Mouse (Mus musculus) cerebellum, postnatal 10 days (tissue): ENCODE results near the gene Ogt.

Source experiments
- DNase-seq, 2 experiments: peaks; one replicate each; pipeline ENCODE4 v3.0.0; 2021; ENCODE audit warnings: mixed read lengths in 2 of 2

Ogt gene

GRCm38 (mm10) chrX:101639741-101640166 lies at the start of gene Ogt:
TSS of gene Ogt (plus strand) at chrX:101640060.
- DNase-seq = peak; percentile 89 to 92

- no peak for DNase-seq
These were observed 23.7 kb upstream of the Ogt start for GRCm38 (mm10) chrX:101616183-101616582.

- no peak for DNase-seq
These were observed 22.0 kb upstream of the Ogt start for GRCm38 (mm10) chrX:101617889-101618288.

GRCm38 (mm10) chrX:101620317-101620716 lies 19.5 kb upstream of the Ogt start:
- no peak for DNase-seq

- DNase-seq = no peak
These were observed 17.3 kb upstream of the Ogt start for GRCm38 (mm10) chrX:101622539-101622938.

- DNase-seq = no peak
These were observed 2.9 kb upstream of the Ogt start for GRCm38 (mm10) chrX:101636821-101637525.

- no peak for DNase-seq
These were observed 1.0 kb upstream of the Ogt start for GRCm38 (mm10) chrX:101638856-101639255.

- DNase-seq = peak; percentile 6 to 29
These were observed 554 bp upstream of the Ogt start for GRCm38 (mm10) chrX:101639306-101639705.

- DNase-seq = peak; percentile 59 to 69
These were observed 617 bp downstream of the Ogt start for GRCm38 (mm10) chrX:101640194-101641160.

GRCm38 (mm10) chrX:101641161-101641530 lies 1.3 kb downstream of the Ogt start:
- peak in 1 of 2 experiments; percentile 6 for DNase-seq

GRCm38 (mm10) chrX:101642091-101642490 lies 2.2 kb downstream of the Ogt start:
- DNase-seq = no peak

GRCm38 (mm10) chrX:101645286-101645685 lies 5.4 kb downstream of the Ogt start:
- DNase-seq = no peak

GRCm38 (mm10) chrX:101646621-101647020 lies 6.8 kb downstream of the Ogt start:
- no peak for DNase-seq

GRCm38 (mm10) chrX:101695686-101696085 lies 55.8 kb downstream of the Ogt start:
- no peak for DNase-seq

GRCm38 (mm10) chrX:101697537-101697936 lies 57.7 kb downstream of the Ogt start:
- DNase-seq = peak in 1 of 2 experiments; percentile 9

- peak; percentile 5 to 11 for DNase-seq
These were observed 58.4 kb downstream of the Ogt start for GRCm38 (mm10) chrX:101698232-101698631.

- no peak for DNase-seq
These were observed 65.3 kb downstream of the Ogt start for GRCm38 (mm10) chrX:101705111-101705510.

GRCm38 (mm10) chrX:101720401-101720800 lies 80.5 kb downstream of the Ogt start:
- DNase-seq = no peak

- no peak for DNase-seq
These were observed 90.2 kb downstream of the Ogt start for GRCm38 (mm10) chrX:101730010-101730409.

GRCm38 (mm10) chrX:101732644-101733043 lies 92.8 kb downstream of the Ogt start:
- no peak for DNase-seq

GRCm38 (mm10) chrX:101733288-101733687 lies 93.4 kb downstream of the Ogt start:
- no peak for DNase-seq

GRCm38 (mm10) chrX:101733828-101734319 lies 94.0 kb downstream of the Ogt start, which contains the start of gene Cxcr3:
TSS of gene Cxcr3 (minus strand) at chrX:101734269.
- peak; percentile 42 to 62 for DNase-seq
